Mouse (Mus musculus) limb, embryonic 14.5 days (tissue): ENCODE measurements around the gene Cldn22. TPM values are rescaled to one million over a fixed set of nuclear protein-coding genes. Genes with fewer than 3 reads are reported as not detected.
"Not testable (repeated sequence)": the region's sequence is repeated elsewhere in the genome, so short reads cannot be mapped to it uniquely, and the experiment has no call there.

Experiments
- ATAC-seq: fragments of 200-750 bp; cut with Nextera tagmentation; 2 replicates; pipeline ENCODE4 v1.8.0; 2017; ENCODE audit warnings: low read depth, moderate number of reproducible peaks, moderate TSS enrichment; ENCODE audit not compliant: low FRiP score
- DNase-seq: peaks from one replicate; pipeline ENCODE4 v3.0.0-alpha.2; 2015; ENCODE audit warnings: low spot score
- H3K27ac ChIP-seq: fragments of 300-500 bp; sonication (generic); replicated peaks from 2 replicates; pipeline ENCODE4 v1.5.1; 2014; ENCODE audit warnings: low read depth, mild to moderate bottlenecking, low read length, moderate library complexity, mixed read lengths
- H3K27me3 ChIP-seq: fragments of 300-500 bp; sonication (generic); 2 replicates; pipeline ENCODE4 v1.6.1; 2014; ENCODE audit warnings: low read length, mixed read lengths; ENCODE audit not compliant: control insufficient read depth, insufficient read depth
- H3K36me3 ChIP-seq: fragments of 300-500 bp; sonication (generic); 2 replicates; pipeline ENCODE4 v1.6.1; 2014; ENCODE audit warnings: mild to moderate bottlenecking, low read length, moderate library complexity, mixed read lengths; ENCODE audit not compliant: control insufficient read depth, insufficient read depth
- H3K4me1 ChIP-seq: fragments of 300-500 bp; sonication (generic); 2 replicates; pipeline ENCODE4 v1.6.1; 2014; ENCODE audit warnings: antibody characterized with exemption, low read length, mixed read lengths; ENCODE audit not compliant: control insufficient read depth, insufficient read depth
- H3K4me2 ChIP-seq: fragments of 300-500 bp; sonication (generic); replicated peaks from 2 replicates; pipeline ENCODE4 v1.6.1; 2014; ENCODE audit warnings: low read depth, mild to moderate bottlenecking, low read length, moderate library complexity; ENCODE audit not compliant: severe bottlenecking
- H3K4me3 ChIP-seq: fragments of 300-500 bp; sonication (generic); replicated peaks from 2 replicates; pipeline ENCODE4 v1.5.1; 2014; ENCODE audit warnings: low read length
- H3K9ac ChIP-seq: fragments of 300-500 bp; sonication (generic); 2 replicates; pipeline ENCODE4 v1.6.1; 2014; ENCODE audit warnings: mild to moderate bottlenecking, low read depth, low read length, moderate library complexity; ENCODE audit not compliant: severe bottlenecking
- H3K9me3 ChIP-seq: fragments of 300-500 bp; sonication (generic); 2 replicates; pipeline ENCODE4 v1.6.1; 2016; ENCODE audit warnings: low read length; ENCODE audit not compliant: control insufficient read depth
- POLR2A ChIP-seq: fragments of 200-500 bp; IDR thresholded peaks from 2 replicates; pipeline ENCODE4 v1.8.0; 2012; ENCODE audit warnings: inconsistent platforms, mild to moderate bottlenecking, moderate library complexity, borderline replicate concordance; ENCODE audit not compliant: insufficient read depth, insufficient read length; ENCODE audit errors: extremely low read depth
- WGBS: fragments of 180-500 bp; shearing (Covaris S2); extraction: QIAGEN DNeasy Blood & Tissue Kit; methylation state at CpG from one replicate; pipeline ENCODE4 v1.1.7; 2014; 5-methylcytosine and 5-hydroxymethylcytosine counted together
- polyA plus RNA-seq, 2 experiments: library from polyadenylated mRNA; depleted of rRNA in 1 of 2; stranded (reverse) in 1 of 2; unstranded in 1 of 2; fragments of >200 nt; fragmentation: Nextera tagmentation in 1 of 2; extraction: Ambion mirVana in 1 of 2; gene quantifications; 2 replicates each; pipeline versions ENCODE4 v1.2.1 to v1.2.3; 2012 to 2014

Gene Cldn22
- polyA plus RNA-seq, 2 experiments = 0.08 TPM; not detected in 1

GRCm38 (mm10) chr8:47820914-47821772, 3.1 kb upstream of the Cldn22 start:
- DNase-seq = no peak
- no peak overlapping the region for H3K27ac ChIP-seq
- WGBS = 84% methylated on average over 20 of the region's 20 CpGs

DNA sequence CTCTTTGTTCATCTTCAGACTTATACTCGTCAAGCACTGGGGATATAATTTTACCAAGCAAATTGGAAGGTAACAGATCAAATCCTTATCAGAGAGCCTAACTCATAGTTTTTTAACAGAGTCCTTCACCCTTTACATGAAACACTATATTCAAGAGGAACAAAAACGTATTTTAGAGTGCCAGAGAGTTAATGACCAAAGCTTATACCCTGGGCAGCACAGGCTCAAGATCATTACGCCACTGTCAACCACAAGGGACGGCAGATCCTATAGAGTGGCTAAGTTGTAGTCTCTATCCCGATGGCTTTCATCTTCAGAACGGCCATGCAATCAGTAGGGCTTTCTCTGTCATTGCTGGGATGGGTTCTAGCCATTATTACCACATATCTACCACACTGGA, 2.4 kb upstream of the Cldn22 start, which contains the start of gene Cldn24:
Gene Cldn24, plus strand, starts transcription at position 301 of the 400 bp plus-strand sequence.
- H3K4me3 ChIP-seq = no peak within 1 kb of the TSS
- no peaks in the 10 kb centered on the region for H3K36me3 ChIP-seq
- no peak within 1 kb of the TSS for H3K27ac ChIP-seq
- H3K27me3 ChIP-seq = no peaks in the 10 kb centered on the region
- TF ChIP-seq POLR2A = no peak
- 90% methylated on average over 6 of the region's 6 CpGs for WGBS
- H3K4me2 ChIP-seq = no peak within 1 kb of the TSS
- no peak for ATAC-seq
- no peaks in the 10 kb centered on the region for H3K9me3 ChIP-seq
- H3K9ac ChIP-seq = no peak within 1 kb of the TSS
- peaks cover 3% of the 10 kb centered on the region; the same call in 1 of the 2 replicates for H3K4me1 ChIP-seq
- no peak for DNase-seq

More at GRCm38 (mm10) chr8:47820914-47821772, 3.1 kb upstream of the Cldn22 start:
- no peak for TF ChIP-seq POLR2A
- no peaks in the 10 kb centered on the region for H3K9me3 ChIP-seq
- no peak for ATAC-seq
- no peak overlapping the region for H3K4me2 ChIP-seq
- H3K36me3 ChIP-seq = no peaks in the 10 kb centered on the region
- no peak overlapping the region for H3K4me3 ChIP-seq
- peaks cover 3% of the 10 kb centered on the region; the same call in 1 of the 2 replicates for H3K4me1 ChIP-seq
- no peaks in the 10 kb centered on the region for H3K27me3 ChIP-seq
- no peak overlapping the region for H3K9ac ChIP-seq

GRCm38 (mm10) chr8:47822541-47822940, 1.7 kb upstream of the Cldn22 start:
- not testable (repeated sequence) for H3K27me3 ChIP-seq, H3K9me3 ChIP-seq, H3K4me1 ChIP-seq, H3K27ac ChIP-seq, H3K4me2 ChIP-seq, H3K36me3 ChIP-seq, H3K9ac ChIP-seq, ATAC-seq, H3K4me3 ChIP-seq, DNase-seq
- 72% methylated on average over 7 of the region's 9 CpGs for WGBS

DNA sequence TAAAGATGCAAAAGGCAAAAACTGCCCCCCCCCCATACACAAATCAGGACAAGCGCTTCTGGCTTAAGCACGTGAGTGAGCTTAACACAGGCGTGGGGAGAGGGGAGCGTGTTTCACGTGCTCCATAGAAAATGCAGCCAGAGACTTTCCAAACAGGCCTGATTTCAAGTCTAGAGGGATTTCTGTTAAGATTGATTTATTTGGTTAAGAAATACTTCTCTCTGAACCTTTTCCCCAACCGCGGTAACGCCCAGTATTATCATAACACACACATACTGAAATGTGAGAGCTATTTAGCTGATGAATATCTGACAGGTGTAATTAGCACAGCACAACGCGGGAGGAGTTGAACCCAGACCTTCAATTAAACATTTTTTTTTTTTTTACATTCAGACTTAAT, 505 bp upstream of the Cldn22 start:
- H3K27me3 ChIP-seq = no peaks in the 10 kb centered on the region
- H3K4me2 ChIP-seq = no peak overlapping the region
- H3K36me3 ChIP-seq = peaks cover 12% of the 10 kb centered on the region
- no peak for TF ChIP-seq POLR2A
- H3K4me1 ChIP-seq = peaks cover 3% of the 10 kb centered on the region; the same call in 1 of the 2 replicates
- 57% methylated on average over 10 of the region's 10 CpGs for WGBS
- ATAC-seq = no peak
- no peak overlapping the region for H3K4me3 ChIP-seq
- H3K9ac ChIP-seq = no peak overlapping the region
- peak; percentile 20 for DNase-seq
- H3K27ac ChIP-seq = no peak overlapping the region
- no peaks in the 10 kb centered on the region for H3K9me3 ChIP-seq

DNA sequence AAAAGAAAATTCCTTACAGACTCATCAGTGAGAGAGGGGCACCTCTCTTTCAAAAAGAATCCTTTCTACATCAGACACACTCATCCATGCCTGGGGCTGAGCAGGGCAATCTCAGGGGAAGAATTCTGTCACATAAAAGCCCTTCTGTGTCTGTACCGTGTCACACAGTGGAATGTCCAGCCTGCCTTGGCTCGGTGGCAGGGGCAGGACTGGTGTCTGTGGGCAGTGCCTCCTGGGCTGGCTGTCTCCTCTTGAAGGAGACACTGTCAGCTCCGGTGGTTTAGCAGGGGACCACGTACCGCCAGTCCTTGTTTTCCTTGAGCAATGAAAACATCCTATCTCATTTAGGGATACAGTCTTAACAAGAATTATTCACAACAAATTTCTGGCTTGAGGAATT, 1.3 kb downstream of the Cldn22 start:
- WGBS = 60% methylated on average over 5 of the region's 5 CpGs

More for the DNA sequence above, 1.3 kb downstream of the Cldn22 start:
- Histone ChIP-seq H3K27me3 (no peaks in the 10 kb centered on the region), H3K36me3 (peaks cover 28% of the 10 kb centered on the region), H3K27ac (no peak overlapping the region), H3K9ac (no peak overlapping the region), H3K4me2 (no peak overlapping the region), H3K4me3 (no peak overlapping the region), H3K4me1 (peaks cover 3% of the 10 kb centered on the region; the same call in 1 of the 2 replicates), H3K9me3 (no peaks in the 10 kb centered on the region)
- DNase-seq = no peak
- no peak for ATAC-seq
- TF ChIP-seq POLR2A = no peak
